11 mouse cellular contexts compared by ENCODE assay signal in the genomic region with DNA sequence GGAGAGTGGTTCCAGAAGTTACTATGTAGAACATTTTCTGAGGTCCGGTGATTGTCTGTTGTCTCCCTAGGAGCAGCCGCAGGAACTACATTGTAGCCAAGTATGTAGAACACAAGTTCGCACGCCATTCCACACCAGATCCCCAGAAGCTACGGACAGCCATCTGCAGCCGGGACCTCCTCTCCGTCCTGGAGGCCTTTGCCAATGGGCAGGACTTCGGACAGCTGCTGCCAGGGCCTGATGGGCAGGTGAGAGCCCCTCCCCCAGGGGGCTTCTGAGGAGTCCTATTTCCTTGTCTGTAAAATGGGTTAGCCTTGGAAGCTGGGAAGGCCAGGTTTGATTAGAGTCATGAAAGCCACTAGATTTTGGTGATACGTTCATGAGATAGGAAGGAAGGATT. TPM values are rescaled to one million over a fixed set of nuclear protein-coding genes. Genes with fewer than 3 reads are reported as not detected.
"Had no signal": no experiment of that assay in that cellular context is flagged by ENCODE, and none has a peak within 500 bp of the region (broad histone marks: within the 10 kb centered on the region; RNA-seq: fewer than 3 reads in every experiment).

No protein-coding gene starts in this region.

- H3K27ac ChIP-seq: heart, embryonic 13.5 days; heart, embryonic 15.5 days; hindbrain, embryonic 13.5 days; hindbrain, embryonic 15.5 days; hindbrain, postnatal 0 days; kidney, embryonic 15.5 days; kidney, postnatal 0 days; limb, embryonic 13.5 days; limb, embryonic 15.5 days; liver, embryonic 12.5 days had no signal

- H3K4me3 ChIP-seq: hindbrain, embryonic 13.5 days; hindbrain, embryonic 15.5 days; limb, embryonic 13.5 days; limb, embryonic 15.5 days; liver, embryonic 12.5 days had no signal

RNA-seq across cellular contexts. Expression of gene Tcea3, which starts 8.4 kb away (rescaled TPM):
- total RNA-seq: hematopoietic stem cell, adult 5-6 weeks had no signal
